Mouse (Mus musculus) liver, embryonic 11.5 days (tissue): Measurements from ENCODE around the gene Nphs1. TPM values are rescaled to one million over a fixed set of nuclear protein-coding genes. Genes with fewer than 3 reads are reported as not detected.
A peak's percentile ranks its signal among the peaks of the same experiment; 100 is the strongest.
"Not testable (repeated sequence)": the region's sequence is repeated elsewhere in the genome, so short reads cannot be mapped to it uniquely, and the experiment has no call there.

Experiments
- ATAC-seq: fragments of 200-750 bp; cut with Nextera tagmentation; replicated peaks from 2 replicates; pipeline ENCODE4 v1.8.0; 2017; ENCODE audit warnings: moderate number of reproducible peaks, mild to moderate bottlenecking, moderate TSS enrichment, moderate library complexity; ENCODE audit not compliant: low FRiP score
- DNase-seq: peaks from one replicate; pipeline ENCODE4 v3.0.0-alpha.2; 2017; ENCODE audit warnings: low spot score
- H3K27ac ChIP-seq: fragments of 300-500 bp; sonication (generic); 2 replicates; pipeline ENCODE4 v1.5.1; 2014; ENCODE audit warnings: mild to moderate bottlenecking, low read depth, low read length, control low read depth
- H3K27me3 ChIP-seq: fragments of 300-500 bp; sonication (generic); replicated peaks from 2 replicates; pipeline ENCODE4 v1.6.1; 2014; ENCODE audit warnings: low read length, mixed read lengths; ENCODE audit not compliant: control insufficient read depth, insufficient read depth
- H3K36me3 ChIP-seq: fragments of 300-500 bp; sonication (generic); 2 replicates; pipeline ENCODE4 v1.6.1; 2014; ENCODE audit warnings: mild to moderate bottlenecking, low read length, moderate library complexity, mixed read lengths; ENCODE audit not compliant: control insufficient read depth, insufficient read depth
- H3K4me1 ChIP-seq: fragments of 300-500 bp; sonication (generic); replicated peaks from 2 replicates; pipeline ENCODE4 v1.6.1; 2014; ENCODE audit warnings: low read length, mixed read lengths; ENCODE audit not compliant: control insufficient read depth, insufficient read depth
- H3K4me2 ChIP-seq: fragments of 300-500 bp; sonication (generic); 2 replicates; pipeline ENCODE4 v1.6.1; 2014; ENCODE audit warnings: mild to moderate bottlenecking, control low read depth, moderate library complexity
- H3K4me3 ChIP-seq: fragments of 300-500 bp; sonication (generic); 2 replicates; pipeline ENCODE4 v1.5.1; 2014; ENCODE audit warnings: low read depth, low read length, control low read depth
- H3K9ac ChIP-seq: fragments of 300-500 bp; sonication (generic); 2 replicates; pipeline ENCODE4 v1.6.1; 2014; ENCODE audit warnings: low read depth, low read length, control low read depth
- H3K9me3 ChIP-seq: fragments of 300-500 bp; sonication (generic); 2 replicates; pipeline ENCODE4 v1.6.1; 2016; ENCODE audit warnings: low read length, inconsistent platforms, mixed read lengths; ENCODE audit not compliant: control insufficient read depth
- WGBS: fragments of 180-500 bp; shearing (Covaris S2); extraction: QIAGEN DNeasy Blood & Tissue Kit; methylation state at CpG from one replicate; pipeline ENCODE4 v1.1.7; 2014; 5-methylcytosine and 5-hydroxymethylcytosine counted together
- polyA plus RNA-seq: library from polyadenylated mRNA; unstranded; fragments of >200 nt; fragmentation: Nextera tagmentation; extraction: Ambion mirVana; gene quantifications from 2 replicates; pipeline ENCODE4 v1.2.1, GENCODE M21; 2014

Gene Nphs1
- polyA plus RNA-seq, 1 experiment from 2014 or later: 0.27 TPM

DNA sequence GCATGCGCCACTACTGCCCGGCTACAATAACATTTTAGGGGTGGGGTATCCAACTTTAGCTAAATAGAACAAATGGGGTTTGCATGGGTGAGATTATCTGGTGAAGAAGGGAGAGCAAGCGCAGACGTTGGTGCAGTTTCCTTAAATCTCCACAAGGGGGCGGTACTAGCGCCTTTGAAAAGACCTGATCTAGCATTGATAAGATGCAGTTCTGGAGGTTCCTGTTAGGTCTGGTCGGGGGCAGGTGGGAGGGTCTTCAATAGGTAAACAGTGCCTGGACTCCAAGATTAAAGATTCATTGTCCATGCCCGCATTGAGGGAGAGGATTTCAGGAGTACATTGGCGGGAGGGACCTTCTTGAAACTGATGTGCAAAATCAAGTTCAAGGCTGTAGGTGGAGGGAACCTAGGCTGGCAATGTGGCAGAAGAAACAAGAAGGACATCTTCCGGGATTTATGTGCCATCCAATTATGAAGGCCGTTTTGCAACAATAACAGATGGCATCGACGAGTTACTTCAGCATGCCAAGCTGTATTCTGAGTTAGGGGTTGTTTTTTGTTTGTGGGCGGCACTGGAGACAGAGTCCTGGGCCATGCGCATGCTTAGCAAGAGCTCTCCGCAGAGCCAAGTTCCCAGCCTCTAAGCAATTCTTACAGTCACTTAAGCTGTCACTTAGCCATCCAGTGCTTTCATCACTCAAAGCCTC lies 32.3 kb downstream of the Nphs1 start:
- no peaks in the 10 kb centered on the region for H3K36me3 ChIP-seq
- no peak overlapping the region for H3K4me3 ChIP-seq
- no peak for ATAC-seq
- H3K4me2 ChIP-seq: no peak overlapping the region
- 0 out of 2 replicates have a peak, but pooled peaks cover 2% of the 10 kb centered on the region for H3K27me3 ChIP-seq
- H3K9ac ChIP-seq: no peak overlapping the region
- WGBS: 27% methylated on average over 16 of the region's 16 CpGs
- no peak overlapping the region for H3K27ac ChIP-seq
- H3K4me1 ChIP-seq: no peaks in the 10 kb centered on the region
- no peak for DNase-seq
- H3K9me3 ChIP-seq: no peaks in the 10 kb centered on the region

GRCm38 (mm10) chr7:30490957-30491307 lies 32.8 kb downstream of the Nphs1 start:
- ATAC-seq: no peak
- H3K9me3 ChIP-seq: no peaks in the 10 kb centered on the region
- H3K4me1 ChIP-seq: no peaks in the 10 kb centered on the region
- 0 out of 2 replicates have a peak, but pooled peaks cover 2% of the 10 kb centered on the region for H3K27me3 ChIP-seq
- no peak for DNase-seq
- no peak overlapping the region for H3K4me3 ChIP-seq
- no peak overlapping the region for H3K9ac ChIP-seq
- no peaks in the 10 kb centered on the region for H3K36me3 ChIP-seq
- no peak overlapping the region for H3K4me2 ChIP-seq
- WGBS: 21% methylated on average over 6 of the region's 6 CpGs
- H3K27ac ChIP-seq: no peak overlapping the region

DNA sequence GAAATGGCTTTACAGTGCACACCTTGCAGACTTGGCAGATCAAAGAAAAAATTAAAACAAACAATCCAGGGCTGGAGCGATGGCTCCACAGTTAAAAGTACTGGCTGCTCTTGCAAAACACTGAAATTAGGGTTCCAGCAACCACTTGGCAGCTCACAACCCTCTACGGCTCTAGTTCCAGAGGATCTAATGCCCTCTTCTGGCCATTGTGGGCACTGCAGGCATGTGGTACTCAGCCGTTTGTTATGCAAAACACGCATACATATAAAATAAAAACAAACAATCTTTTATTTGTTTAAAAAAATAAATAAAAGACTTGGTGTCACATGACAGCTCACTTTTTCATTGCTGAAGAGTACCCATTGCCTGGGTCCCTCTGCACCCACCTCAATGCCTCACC lies 34.6 kb downstream of the Nphs1 start:
- 18% methylated on average over 4 of the region's 4 CpGs for WGBS
- H3K9ac ChIP-seq: no peak overlapping the region
- peak overlapping the region; percentile 32; the same call in 1 of the 2 replicates for H3K27ac ChIP-seq
- no peak overlapping the region for H3K4me2 ChIP-seq
- no peaks in the 10 kb centered on the region for H3K4me1 ChIP-seq
- DNase-seq (peak; percentile 61), ATAC-seq (no peak)
- no peaks in the 10 kb centered on the region for H3K36me3 ChIP-seq
- H3K9me3 ChIP-seq: no peaks in the 10 kb centered on the region
- no peak overlapping the region for H3K4me3 ChIP-seq
- H3K27me3 ChIP-seq: 0 out of 2 replicates have a peak, but pooled peaks cover 2% of the 10 kb centered on the region

GRCm38 (mm10) chr7:30493401-30493931 lies 35.4 kb downstream of the Nphs1 start, which contains the start of gene Prodh2:
Gene Prodh2 (plus strand): TSS chr7:30493622.
- Histone ChIP-seq H3K36me3 (no peaks in the 10 kb centered on the region), H3K4me2 (peak within 1 kb of the TSS; percentile 50), H3K9ac (peak within 1 kb of the TSS; percentile 30; the same call in 1 of the 2 replicates), H3K4me3 (peak within 1 kb of the TSS; percentile 43), H3K4me1 (no peaks in the 10 kb centered on the region), H3K27me3 (0 out of 2 replicates have a peak, but pooled peaks cover 2% of the 10 kb centered on the region), H3K27ac (peak within 1 kb of the TSS; percentile 64), H3K9me3 (no peaks in the 10 kb centered on the region)
- peak; percentile 45 for DNase-seq
- WGBS: 42% methylated on average over 11 of the region's 11 CpGs
- ATAC-seq: peak; percentile 79

DNA sequence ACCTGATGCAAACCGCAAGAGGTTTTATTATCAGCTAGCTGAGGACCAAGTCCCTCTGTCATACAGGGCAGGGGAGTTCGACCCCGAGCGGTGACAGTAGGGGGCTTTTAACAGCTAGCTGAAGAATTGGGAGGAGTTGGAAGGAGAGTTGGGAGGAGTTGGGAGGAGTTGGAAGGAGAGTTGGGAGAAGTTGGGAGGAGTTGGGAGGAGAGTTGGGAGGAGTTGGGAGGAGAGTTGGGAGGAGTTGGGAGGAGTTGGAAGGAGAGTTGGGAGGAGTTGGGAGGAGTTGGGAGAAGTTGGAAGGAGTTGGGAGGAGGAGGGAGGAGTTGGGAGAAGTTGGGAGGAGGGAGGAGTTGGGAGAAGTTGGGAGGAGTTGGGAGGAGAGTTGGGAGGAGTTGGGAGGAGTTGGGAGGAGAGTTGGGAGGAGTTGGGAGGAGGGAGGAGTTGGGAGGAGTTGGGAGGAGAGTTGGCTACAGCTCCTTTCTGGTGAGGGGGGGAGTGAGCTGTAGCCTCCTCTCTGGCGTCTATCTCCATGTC lies 37.5 kb downstream of the Nphs1 start:
- ATAC-seq, H3K4me1 ChIP-seq, H3K27ac ChIP-seq, H3K9me3 ChIP-seq, H3K36me3 ChIP-seq, H3K4me2 ChIP-seq, H3K27me3 ChIP-seq, H3K9ac ChIP-seq, H3K4me3 ChIP-seq, DNase-seq: not testable (repeated sequence)
- 56% methylated on average over 5 of the region's 5 CpGs for WGBS

DNA sequence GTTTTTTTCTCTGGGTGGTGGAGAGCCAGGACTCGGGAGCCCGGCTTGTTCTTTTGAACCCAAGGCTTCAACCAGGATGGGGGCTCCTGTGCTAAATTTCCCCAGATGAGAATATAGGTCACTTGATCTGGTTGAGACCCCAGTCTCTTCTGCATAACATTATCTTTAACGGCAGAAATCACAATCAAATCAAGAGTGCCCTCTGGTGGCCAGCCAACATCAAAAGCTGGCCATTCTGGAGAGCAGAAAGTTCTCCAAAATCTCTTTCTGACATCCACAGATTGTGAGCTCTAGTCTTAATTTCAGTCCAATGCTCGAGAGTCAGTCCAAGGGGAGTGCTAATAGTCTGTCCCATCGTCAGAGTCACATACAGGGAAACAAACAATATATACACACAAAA lies 43.0 kb downstream of the Nphs1 start:
- not testable (repeated sequence) for ATAC-seq, H3K27me3 ChIP-seq, H3K9me3 ChIP-seq, H3K27ac ChIP-seq, H3K4me1 ChIP-seq, H3K36me3 ChIP-seq, H3K4me3 ChIP-seq, H3K9ac ChIP-seq, DNase-seq, H3K4me2 ChIP-seq
- 69% methylated on average over 5 of the region's 5 CpGs for WGBS

GRCm38 (mm10) chr7:30508061-30508460 lies 49.9 kb downstream of the Nphs1 start:
- no peak for ATAC-seq
- no peaks in the 10 kb centered on the region for H3K4me1 ChIP-seq

DNA sequence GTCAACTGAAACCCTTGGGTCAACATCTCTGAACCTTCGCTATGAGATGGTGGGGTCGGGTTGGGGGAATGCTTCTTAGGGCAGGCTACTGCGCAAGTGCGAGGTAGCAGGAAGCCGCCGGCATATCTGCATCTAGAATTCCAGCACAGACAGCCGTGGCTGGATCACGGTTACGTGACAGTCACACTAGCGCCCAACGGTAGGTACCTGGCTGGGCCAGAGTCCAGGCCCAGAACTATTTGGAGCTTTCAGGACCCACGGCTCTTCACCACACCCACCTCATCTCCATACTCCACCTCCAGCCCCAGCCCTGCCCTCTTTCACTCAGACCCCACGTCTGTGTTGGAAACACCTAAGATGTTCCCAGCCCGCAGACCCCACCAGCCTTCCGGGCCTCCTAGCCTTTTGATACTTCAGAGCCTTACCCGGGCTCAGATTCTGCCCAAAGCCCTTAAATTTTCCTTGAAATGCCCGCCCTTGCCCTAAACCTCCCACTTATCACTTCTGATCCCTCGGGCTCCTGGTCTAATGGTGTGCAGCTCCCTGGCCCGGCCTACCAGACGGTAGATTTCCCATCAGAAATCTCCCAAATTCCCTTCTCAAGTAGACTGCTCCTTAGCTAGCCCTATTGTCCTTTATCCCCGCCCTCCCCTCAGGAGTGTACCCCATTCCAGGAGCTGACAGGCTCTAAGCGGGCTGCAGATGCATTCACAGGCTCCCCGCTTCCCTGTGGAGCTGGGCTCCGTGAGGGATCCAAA lies 57.1 kb downstream of the Nphs1 start:
- H3K4me3 ChIP-seq: no peak overlapping the region
- H3K4me2 ChIP-seq: peak overlapping the region; percentile 22; the same call in 1 of the 2 replicates
- no peaks in the 10 kb centered on the region for H3K4me1 ChIP-seq
- no peak overlapping the region for H3K27ac ChIP-seq
- 55% methylated on average over 24 of the region's 24 CpGs for WGBS
- ATAC-seq (no peak), DNase-seq (no peak)
- no peaks in the 10 kb centered on the region for H3K36me3 ChIP-seq
- H3K27me3 ChIP-seq: 0 out of 2 replicates have a peak, but pooled peaks cover 3% of the 10 kb centered on the region
- no peak overlapping the region for H3K9ac ChIP-seq
- H3K9me3 ChIP-seq: no peaks in the 10 kb centered on the region

More at GRCm38 (mm10) chr7:30508061-30508460, 49.9 kb downstream of the Nphs1 start:
- Histone ChIP-seq H3K4me3 (no peak overlapping the region), H3K27me3 (no peaks in the 10 kb centered on the region), H3K9ac (no peak overlapping the region), H3K36me3 (no peaks in the 10 kb centered on the region), H3K4me2 (no peak overlapping the region), H3K9me3 (no peaks in the 10 kb centered on the region), H3K27ac (no peak overlapping the region)
- no peak for DNase-seq
- WGBS: 43% methylated on average over 4 of the region's 4 CpGs
